Mouse (Mus musculus) megakaryocyte, embryonic 14.5 days (primary cell): Measurements from ENCODE around the gene Zfp276.

Experiments used
- FLI1 ChIP-seq: IDR thresholded peaks from 2 replicates; pipeline ENCODE4 v1.6.1; 2012; ENCODE audit warnings: low read length, inconsistent platforms, mixed read lengths
- GATA1 ChIP-seq: IDR thresholded peaks from 3 replicates; pipeline ENCODE4 v1.6.1; 2012; ENCODE audit warnings: mixed read lengths, low read length, inconsistent platforms, borderline replicate concordance

- TF ChIP-seq GATA1, result no peak
- no peak for TF ChIP-seq FLI1
These were observed 17.2 kb downstream of the Zfp276 start for GRCm38 (mm10) chr8:123271147-123271546.
